Mouse (Mus musculus): ENCODE measurements around the gene Clcn7.
"Not testable (repeated sequence)": the region's sequence is repeated elsewhere in the genome, so short reads cannot be mapped to it uniquely, and the experiment has no call there.

Clcn7 gene

DNA sequence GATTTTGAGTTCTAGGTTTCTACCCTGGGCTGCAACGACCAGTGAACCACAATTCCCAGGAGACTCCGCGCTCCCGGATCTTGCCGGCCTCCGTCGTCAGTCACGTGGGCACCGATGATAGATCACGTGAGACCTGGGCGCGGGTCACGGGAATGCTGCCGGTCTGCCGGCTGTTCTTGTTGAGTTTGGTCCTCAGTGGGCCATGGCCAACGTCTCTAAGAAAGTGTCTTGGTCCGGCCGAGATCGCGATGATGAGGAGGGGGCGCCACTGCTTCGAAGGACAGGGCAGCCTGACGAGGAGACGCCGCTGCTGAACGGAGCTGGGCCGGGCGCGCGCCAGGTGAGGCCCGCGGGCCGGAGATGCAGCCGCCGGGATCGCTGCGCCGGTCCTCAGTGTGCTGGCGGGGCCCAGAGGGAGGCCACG, at the start of gene Clcn7:
TSS of gene Clcn7 (plus strand) at position 117 of the 424 bp plus-strand sequence.
- DNase-seq (ENCODE audit: low spot score in 2 of 2) = peak; percentile 87 to 92

DNA sequence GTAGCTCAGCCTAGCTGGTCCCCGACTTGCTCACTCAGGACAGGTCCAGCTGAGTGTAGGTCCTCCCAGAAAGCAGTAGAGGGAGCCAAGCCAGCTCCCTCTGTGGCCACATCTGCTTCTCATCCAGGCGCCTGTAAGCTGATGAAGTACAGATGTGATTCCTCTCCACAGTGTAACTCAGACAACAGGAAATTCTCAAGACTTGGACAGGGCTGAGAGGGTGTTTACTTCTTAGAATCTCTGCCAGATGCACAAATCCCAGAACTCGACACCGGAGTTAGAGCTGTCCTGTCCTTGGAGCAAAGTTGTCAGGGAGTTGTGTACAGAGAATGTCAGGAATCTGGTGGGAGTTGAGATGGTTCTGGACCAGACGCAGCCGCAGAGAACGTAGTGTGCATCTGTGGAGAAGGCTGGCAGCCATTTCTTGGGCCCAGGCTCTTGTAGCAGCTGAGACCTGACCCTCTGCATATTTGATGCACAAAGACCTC, 49.7 kb upstream of the Clcn7 start, which contains the start of gene Tmem204:
TSS of gene Tmem204 (minus strand) at position 148 of the 488 bp plus-strand sequence.
- DNase-seq (ENCODE audit: low spot score in 2 of 2) = no peak

DNA sequence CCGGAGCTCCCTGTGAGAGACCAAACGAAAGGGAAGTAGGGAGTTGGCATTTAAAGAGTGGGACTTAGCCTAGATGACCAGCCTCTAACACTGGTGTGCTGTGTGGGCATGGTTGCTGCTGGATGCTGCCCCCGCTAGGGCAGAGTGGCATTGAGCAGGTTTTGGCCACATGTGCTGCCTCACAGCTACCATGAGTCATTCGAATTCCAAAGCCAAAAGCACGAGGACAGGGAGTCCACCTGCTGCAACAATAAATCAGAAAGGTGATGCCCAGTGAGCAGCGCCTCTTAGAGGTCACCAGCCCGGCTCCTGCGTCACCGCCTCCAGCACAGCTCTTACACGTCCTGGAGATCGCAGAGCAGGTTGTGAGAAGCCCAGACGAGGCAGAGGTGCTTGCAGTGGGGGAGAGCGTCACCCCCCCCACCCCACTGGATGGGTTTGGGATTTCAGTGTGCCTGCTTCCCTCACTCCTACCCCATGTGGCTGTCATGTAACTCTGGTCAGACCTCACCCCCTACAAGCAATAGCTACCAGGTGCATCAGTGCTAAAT, 48.3 kb upstream of the Clcn7 start:
- no peak for DNase-seq (ENCODE audit: low spot score in 2 of 2)

DNA sequence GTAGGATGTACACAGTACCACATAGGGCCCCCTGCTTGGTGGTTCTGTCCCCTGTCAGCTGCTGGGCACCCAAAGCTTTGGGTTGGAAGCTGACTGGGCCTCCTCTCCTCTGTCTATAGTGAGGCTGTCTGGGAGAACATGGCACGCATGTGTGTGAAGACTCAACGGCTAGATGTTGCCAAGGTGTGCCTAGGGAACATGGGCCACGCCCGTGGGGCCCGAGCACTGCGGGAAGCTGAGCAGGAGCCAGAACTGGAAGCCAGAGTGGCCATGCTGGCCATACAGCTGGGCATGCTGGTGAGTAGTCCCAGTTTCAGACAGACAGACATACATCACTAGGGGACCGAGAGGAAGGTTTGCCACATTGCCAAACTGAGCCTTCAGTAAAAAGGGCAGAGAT, 46.5 kb upstream of the Clcn7 start:
- DNase-seq (ENCODE audit: low spot score in 2 of 2) = no peak

- DNase-seq (ENCODE audit: low spot score in 2 of 2) = no peak
Observed at GRCm38 (mm10) chr17:25089158-25089557, 44.0 kb upstream of the Clcn7 start.

- DNase-seq (ENCODE audit: low spot score in 2 of 2) = no peak
Observed at GRCm38 (mm10) chr17:25090450-25090849, 42.7 kb upstream of the Clcn7 start.

GRCm38 (mm10) chr17:25096221-25096620, 37.0 kb upstream of the Clcn7 start:
- DNase-seq (ENCODE audit: low spot score in 2 of 2) = no peak

- DNase-seq (ENCODE audit: low spot score in 2 of 2) = no peak
Observed at GRCm38 (mm10) chr17:25100052-25100451, 33.1 kb upstream of the Clcn7 start.

DNA sequence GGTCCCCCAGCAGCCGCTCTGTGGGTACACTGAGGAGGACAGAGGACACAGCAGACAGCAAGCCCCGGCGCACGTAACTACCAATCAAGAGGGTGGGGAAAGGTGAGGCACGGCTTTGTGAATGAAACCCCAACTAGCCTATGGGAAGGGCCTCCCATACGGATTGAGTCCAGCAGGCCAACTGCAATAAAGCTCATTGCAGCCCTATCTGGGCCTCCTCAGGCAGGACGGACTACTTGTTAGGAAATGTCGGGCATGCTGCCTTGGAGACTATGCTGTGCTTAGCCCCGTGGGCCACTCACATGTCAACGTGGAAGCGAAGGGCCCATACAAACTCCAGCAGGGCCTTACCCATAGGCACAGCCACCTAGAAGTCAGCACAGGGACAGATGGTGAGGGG, 31.9 kb upstream of the Clcn7 start:
- no peak for DNase-seq (ENCODE audit: low spot score in 2 of 2)

DNA sequence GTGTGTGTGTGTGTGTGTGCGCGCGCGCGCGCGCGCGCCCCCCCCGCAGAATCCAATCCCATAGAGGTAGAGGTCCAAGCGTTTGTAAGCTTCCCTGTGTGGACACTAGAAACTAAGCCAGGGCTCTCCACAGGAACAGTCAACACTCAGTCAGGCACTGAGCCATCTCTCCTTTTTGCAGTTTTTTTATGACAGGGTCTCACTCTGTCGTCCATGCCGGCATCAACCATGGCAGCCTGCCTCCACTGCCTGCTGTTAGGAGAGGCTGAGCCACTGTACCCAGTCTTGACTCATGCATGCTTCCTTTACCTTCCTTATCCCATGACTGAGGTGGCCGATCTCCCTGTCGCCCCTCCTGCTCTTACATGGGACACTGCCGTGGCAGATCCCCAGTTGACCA, 25.4 kb upstream of the Clcn7 start:
- DNase-seq (ENCODE audit: low spot score in 2 of 2) = no peak

DNA sequence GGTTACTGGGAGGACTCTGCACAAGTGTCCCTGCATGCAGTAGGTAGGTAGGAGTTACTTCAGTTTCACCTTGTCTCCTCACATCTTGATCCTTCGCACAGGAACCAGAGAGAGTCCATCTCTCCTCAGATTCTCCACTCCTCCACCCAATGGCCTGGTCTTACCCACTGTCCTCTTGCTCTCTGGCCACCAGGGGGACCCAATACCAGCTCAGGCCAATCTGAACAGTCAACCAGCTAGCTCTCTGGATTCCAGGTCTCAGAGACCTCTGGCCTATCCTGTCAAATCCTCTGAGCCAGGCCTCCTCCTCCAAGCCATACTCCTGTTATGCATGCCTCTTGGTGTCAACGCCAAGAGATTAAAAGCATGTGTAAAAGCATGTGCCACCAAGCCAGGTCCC, 23.6 kb upstream of the Clcn7 start:
- peak in 1 of 2 experiments; percentile 45 for DNase-seq (ENCODE audit: low spot score in 2 of 2)

- DNase-seq (ENCODE audit: low spot score in 2 of 2) = no peak
Observed at GRCm38 (mm10) chr17:25110590-25110989, 22.6 kb upstream of the Clcn7 start.

- DNase-seq (ENCODE audit: low spot score in 2 of 2) = no peak
Observed at GRCm38 (mm10) chr17:25111220-25111619, 22.0 kb upstream of the Clcn7 start.

- DNase-seq (ENCODE audit: low spot score in 2 of 2) = peak in 1 of 2 experiments; percentile 63
Observed at GRCm38 (mm10) chr17:25111739-25112422, 21.3 kb upstream of the Clcn7 start.

DNA sequence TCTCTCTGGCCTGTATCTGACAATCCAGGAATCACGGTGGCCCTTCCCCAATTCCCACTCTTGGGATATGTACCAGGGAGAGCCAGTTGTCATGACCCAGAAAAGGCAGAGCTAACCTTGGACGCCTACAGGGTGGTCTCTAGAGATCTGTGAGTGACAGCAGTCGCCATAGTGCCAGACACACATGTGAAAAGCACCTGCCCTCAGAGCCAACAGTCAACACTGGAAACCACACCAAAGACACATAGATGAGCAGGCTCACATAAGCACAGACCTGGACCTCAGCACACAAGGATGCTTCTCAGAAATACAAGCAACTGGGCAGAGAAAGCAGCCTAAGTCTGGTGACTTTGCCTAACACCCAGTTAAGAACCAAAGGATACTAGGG, 20.8 kb upstream of the Clcn7 start:
- no peak for DNase-seq (ENCODE audit: low spot score in 2 of 2)

DNA sequence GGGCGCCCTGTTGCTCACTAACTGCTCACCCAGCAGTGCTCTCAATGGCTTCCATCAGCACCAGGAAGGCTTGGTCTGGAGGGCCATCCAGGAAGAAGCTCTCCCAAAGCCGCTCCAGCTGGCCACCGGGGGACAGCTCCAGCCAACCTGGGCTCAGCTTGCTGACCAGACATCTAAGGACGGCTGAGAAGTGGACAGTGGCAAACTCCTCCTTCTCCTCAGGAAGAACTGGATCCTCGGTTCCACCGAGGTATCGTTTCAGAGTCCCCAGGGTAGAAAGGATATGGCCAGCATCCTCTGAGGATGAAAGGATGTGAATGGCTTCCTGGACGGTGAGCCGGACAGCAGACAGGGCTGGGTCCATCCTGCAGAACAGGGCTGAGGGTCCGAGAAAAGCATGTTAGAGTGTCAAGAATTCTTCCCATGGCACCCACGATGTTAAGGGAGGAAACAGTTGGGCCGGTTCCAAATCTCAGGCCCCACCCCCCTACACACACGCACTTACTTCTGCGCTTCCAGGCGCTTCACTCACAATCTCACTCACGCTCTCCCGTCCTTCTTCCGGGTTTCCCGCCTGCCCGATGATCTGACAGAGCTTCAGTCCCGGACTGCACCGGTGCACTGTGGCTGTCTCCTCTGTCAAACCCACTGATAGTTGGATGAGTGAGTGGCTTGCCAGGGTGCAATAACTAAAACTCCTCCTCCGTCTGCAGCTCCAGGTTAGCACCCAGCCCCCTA, 18.1 kb upstream of the Clcn7 start:
- no peak for DNase-seq (ENCODE audit: low spot score in 2 of 2)

- DNase-seq (ENCODE audit: low spot score in 2 of 2) = peak; percentile 87 to 93
Observed at GRCm38 (mm10) chr17:25115664-25116432, 17.3 kb upstream of the Clcn7 start, which contains the start of gene Telo2. Gene Telo2, minus strand, starts transcription at chr17:25115967.

DNA sequence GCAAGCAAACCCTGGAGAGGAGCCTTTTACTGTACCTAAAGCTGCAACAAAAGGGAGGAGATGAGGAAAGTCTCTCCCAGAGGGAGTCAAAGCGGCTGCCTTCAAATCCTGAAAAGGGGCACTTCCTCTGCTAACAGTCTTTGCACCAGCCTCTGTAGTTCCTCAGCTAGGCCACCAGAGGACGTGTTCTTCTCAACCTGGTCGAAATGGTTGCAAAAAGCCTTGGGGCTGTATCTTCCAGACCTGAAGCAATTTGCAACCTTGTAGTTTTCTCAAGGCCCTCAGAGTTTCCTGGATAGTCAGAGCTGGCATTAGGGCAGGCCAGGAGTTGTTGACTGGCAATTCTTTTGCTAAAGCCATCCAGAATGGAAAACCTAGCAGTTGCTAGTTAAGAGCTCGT, 15.9 kb upstream of the Clcn7 start:
- no peak for DNase-seq (ENCODE audit: low spot score in 2 of 2)

- no peak for DNase-seq (ENCODE audit: low spot score in 2 of 2)
Observed at GRCm38 (mm10) chr17:25120406-25120805, 12.8 kb upstream of the Clcn7 start, which contains the start of gene Ptx4. Gene Ptx4, plus strand, starts transcription at chr17:25120760.

GRCm38 (mm10) chr17:25123979-25124378, 9.2 kb upstream of the Clcn7 start:
- no peak for DNase-seq (ENCODE audit: low spot score in 2 of 2)

DNA sequence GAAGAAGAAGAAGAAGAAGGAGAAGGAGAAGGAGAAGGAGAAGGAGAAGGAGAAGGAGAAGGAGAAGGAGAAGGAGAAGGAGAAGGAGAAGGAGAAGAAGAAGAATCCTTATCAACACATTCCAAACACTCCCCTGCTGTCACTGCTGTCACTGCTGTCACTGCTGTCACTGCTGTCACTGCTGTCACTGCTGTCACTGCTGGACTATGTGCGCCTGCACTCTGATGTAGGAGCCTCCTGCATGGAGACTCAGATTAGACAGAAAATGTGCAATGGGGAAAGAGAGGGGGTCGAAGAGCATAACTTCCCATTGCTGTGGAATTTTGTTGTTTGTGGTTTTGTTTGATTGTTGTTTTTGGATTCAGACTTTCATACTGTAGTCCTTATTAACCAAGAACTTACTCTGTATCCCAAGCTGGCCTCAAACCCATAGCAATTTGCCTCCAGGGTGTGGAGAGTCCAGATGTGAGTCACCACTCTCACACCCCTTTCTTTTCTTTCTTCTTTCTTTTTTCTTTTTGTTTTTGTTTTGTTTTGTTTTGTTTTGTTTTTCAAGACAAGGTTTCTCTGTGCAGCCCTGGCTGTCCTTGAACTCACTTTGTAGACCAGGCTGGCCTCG, 7.6 kb upstream of the Clcn7 start:
- DNase-seq (ENCODE audit: low spot score in 2 of 2) = not testable (repeated sequence)
